Mouse (Mus musculus) ES-CJ7 (cell line): ENCODE data around the gene 1700088E04Rik.

Experiments
- DNase-seq: peaks from one replicate; pipeline ENCODE4 v3.0.0; 2011; ENCODE audit warnings: low read depth, low spot score

The 1700088E04Rik gene

DNA sequence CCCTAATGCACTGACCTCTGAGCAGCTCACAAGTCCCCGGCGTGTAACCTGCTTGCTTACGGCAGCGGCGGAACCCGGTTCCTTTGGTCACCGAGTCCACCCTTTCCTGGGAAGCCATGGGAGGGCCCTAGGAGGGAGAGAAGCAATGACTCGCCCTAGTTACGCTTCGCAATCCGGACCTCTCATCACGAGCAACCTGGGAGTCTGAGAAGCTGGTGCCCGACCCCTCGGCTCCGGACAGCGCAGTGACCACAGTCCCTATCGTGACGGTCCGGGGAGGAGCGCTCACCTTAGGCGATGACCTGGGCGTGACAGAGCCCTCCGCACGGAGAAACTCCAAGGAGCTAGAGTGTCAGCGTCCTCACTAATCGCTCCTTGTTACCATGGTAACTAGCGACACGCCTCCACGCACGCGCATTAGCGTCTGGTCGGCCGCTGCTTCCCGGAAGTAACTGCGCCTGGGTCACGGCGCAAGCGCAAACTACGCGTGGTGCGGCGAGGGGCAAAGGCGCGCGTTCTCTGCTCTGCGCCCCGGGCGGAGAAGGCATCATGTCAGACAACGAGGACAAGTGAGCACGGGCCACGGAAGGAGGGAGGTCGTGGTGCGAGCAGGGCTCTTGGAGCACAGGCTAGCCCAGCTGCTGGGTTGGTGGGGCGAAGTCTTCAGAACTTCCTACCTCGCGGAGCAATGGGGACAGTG is at the start of gene 1700088E04Rik, which contains the start of gene Polr2f:
TSS of gene 1700088E04Rik (minus strand) at position 388 of the 700 bp plus-strand sequence.
TSS of gene Polr2f (plus strand) at position 144 of the 700 bp plus-strand sequence.
- DNase-seq, result peak; percentile 97

DNA sequence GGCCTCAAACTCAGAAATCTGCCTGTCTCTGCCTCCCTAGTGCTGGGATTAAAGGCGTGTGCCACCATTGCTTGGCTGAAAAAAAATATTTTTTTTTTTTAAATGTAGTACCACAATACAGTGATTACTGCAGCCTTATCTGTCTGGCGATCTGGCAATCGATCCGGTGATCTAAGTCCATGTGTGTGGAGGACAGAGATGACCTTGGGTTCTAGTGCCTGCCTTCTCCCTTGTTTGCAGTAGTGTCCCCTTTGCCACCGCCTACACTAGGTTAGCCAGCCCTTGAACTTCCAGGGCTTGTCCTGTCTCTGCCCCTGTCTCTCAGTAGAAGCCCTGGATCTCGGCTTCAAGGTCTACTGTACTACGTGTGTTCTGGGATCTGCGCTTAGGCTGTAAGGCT is 46.8 kb upstream of the 1700088E04Rik start:
- DNase-seq, result no peak

DNA sequence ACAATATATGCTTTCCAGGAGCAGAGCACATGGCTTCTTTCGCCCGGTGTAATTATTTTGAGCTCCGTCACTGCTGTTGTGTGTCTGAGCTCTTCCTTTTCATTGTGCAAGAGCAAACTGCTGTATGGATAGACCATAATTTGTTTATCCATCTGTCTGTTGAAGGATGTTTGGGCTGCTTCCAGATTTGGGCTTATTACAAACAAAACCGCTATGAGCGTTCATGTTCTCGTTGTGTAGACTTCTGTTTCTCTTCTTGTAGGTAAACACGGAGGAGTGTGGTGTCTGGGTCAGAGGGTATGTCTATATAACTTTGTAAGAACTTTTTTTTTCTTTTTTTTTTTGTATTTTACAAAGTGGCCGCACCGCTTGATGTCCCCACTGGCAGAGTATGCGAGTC is 44.2 kb upstream of the 1700088E04Rik start:
- no peak for DNase-seq

DNA sequence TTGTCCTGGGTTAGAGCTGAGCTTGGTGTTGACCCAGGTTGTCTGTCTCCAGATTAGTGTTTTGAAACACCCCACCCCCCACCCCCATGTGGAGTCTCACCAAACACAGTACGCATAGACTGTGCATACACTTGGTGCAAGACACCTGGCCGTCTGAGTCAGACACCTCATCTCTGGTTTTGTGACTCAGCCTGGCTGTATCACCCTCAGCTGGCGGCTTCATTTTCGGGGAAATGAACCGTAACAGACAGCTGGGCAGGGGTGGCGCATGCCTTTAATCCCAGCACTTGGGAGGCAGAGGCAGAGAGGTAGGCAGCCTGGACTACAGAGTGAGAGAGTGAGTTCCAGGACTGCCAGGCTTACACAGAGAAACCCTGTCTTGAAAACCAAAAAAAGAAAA is 35.9 kb upstream of the 1700088E04Rik start:
- no peak for DNase-seq

DNA sequence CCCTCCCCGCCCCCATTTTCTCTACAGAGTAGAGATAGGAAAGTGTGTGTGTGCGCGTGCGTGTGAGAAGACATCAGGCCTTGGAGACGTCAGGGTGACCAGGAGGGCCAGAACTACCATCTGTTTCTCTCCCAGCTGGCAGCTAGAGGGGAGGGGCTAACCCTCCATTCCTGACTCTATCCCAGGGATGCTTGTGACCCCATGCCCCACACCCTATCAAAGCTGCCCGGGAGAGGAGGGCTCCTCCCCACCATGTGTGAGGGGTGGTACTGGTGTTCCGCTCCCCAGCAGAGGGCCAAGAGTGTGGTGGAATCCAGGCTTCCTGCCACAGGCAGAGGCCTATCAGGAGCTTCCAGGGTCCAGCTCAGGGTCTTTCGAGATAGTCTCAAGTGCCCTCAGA is 25.7 kb upstream of the 1700088E04Rik start:
- DNase-seq, result no peak

DNA sequence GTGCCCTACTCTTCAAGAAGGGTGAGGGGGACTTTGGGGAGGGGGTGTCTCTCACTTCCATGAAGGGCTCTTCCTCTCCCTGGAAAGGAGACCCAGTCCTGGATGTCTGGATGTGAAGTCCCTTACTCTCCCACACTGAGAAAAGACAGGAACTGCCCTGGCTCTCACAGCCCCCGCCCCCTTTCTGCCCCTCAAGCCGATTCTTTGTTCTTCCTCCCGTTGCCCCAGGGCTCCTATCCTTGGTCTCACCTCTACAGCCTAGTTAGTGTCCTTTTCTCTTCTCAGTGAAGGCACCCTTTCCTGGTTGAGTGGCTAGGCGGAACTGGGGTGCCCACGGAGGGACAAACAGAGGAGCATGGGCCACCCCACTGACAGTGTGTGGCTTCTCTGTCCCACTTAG is 24.1 kb upstream of the 1700088E04Rik start, which contains the start of gene Sox10:
TSS of gene Sox10 (minus strand) at position 101 of the 400 bp plus-strand sequence.
- no peak for DNase-seq

DNA sequence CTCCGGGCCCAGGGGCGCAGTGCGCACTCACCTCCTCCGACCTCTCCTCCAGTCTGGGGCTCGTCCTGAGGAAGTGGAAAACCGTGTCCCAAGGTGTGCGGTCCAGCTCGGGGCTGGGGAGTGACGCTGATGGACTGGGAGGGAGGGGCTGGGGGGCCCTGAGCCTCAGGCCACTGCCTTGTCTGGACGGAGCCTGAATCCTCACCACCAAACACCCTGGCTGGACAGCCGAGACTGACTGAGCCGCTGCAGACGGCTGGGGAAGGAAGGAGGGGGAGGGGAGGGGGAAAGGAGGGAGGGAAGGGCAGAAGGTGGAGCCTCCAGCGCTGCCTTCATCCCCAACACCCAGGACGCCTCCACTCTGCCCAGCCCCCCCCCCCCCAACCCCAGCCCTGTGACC is 23.2 kb upstream of the 1700088E04Rik start:
- DNase-seq, result no peak

DNA sequence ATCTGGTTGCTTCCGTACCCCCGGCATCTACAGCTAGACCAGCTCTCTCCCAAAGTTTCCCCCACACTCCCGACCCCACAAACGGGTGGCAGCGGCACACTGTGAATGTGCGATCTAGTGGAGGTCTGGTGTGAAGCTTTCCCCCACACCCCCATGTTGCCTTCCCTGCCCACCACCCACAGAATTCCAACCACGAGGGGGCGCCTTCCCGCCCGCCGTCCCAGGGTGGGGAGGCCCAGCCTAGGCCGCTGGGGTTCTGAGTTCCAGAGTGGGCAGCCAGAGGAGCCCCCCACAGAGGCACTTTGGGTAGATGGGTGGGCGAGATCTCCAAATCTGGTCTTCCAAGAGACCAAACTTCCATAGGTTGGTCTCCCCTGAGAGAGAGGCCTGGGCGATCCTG is 21.8 kb upstream of the 1700088E04Rik start:
- no peak for DNase-seq

DNA sequence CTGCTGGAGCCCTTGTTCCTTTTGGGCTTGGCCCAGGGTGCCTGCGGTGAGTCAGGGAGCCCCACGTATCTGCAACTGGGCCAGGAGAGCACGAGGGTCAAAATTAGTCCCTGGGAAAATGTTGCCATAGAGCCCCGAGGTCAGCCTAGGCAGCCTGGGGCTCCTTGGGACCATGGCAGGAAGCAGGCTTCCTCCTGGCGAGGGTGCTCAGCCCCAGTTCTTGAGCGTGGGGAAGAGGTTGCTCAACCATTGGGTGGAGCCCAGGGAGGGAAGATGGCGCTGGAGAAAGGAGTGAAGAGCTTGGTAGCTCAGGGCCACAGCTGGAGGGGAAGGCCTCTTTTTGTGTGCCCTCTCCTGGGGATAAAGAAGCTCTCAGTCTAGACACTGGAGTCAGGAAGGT is 21.2 kb upstream of the 1700088E04Rik start:
- DNase-seq, result no peak

DNA sequence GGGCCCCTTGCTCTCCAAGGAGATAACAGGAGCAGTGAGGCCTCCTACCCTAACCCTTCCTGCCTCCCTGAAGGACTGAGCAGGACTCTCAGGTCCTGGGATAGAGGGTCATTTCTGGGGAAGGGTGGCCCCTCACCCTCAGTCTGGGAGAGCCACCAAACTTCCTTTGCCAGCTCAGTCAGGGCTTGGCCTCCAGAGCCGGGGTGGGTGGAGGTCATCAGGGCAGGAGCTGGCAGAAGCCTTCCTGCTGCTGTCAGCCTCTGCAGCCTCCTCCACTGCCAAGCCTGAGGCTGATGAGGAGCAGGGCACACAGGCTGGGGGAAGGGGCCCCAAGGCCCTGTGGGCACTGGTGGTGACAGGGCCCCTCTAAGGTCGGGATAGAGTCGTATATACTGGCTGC is 14.5 kb upstream of the 1700088E04Rik start:
- DNase-seq, result no peak

DNA sequence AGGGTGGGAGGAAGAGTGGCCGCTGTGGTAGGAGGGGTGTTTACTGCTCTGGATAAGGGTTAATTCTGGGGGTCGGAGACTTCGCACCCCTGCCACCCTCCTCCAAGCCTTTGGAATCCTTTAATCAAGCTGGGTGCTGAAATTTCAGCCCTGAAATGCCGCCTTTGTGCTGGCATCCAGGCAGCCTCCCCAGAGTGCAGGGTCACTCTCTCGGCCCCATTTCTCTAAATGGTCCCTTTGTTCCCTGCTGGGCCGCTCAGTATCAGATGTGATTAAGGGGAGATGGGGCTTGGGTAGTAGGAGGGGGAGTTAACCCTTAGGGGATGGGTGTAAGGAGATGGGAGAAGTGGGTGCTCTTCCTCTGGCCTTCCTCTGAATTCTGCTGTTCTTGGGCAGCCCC is 11.7 kb upstream of the 1700088E04Rik start:
- DNase-seq, result no peak

DNA sequence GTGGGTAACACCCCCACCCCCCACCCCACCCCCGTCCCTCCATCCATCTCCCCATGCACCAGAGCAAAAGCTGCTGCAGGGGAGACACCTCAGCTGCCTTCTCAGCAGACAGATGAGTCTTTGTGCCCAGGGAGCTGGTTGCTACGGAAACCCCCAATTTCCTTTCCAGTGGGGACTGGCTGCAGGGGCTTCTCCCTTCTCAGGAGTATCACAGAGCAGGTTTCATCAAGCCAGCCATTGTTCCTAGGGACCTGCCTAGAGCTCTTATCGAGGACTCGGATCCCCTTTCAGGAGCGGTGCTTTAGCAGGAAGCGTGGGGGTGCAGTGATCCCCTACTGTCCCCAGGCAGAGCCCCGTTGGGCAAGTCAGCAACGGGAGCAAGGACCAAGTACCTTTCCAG is 10.8 kb upstream of the 1700088E04Rik start:
- no peak for DNase-seq

DNA sequence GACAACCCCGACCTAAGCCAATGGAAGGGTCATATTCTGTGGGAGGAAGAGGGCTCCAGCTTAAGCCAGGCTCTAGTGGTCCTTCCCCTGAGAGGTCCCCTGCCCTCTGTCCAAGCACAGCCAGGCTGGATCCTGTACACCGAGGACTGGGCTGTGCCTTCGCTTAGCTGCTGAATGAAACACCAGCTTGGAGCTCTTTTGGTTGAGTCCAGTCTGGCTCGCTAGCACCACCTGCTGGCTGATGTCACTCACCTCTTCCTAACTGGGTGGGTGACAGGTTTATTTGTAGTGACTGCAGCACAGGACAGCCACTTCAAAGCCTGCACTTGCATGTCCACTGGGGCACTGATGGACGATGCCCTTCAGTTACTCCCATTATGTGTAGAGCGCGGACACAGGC is 7.5 kb upstream of the 1700088E04Rik start:
- DNase-seq, result peak; percentile 85

DNA sequence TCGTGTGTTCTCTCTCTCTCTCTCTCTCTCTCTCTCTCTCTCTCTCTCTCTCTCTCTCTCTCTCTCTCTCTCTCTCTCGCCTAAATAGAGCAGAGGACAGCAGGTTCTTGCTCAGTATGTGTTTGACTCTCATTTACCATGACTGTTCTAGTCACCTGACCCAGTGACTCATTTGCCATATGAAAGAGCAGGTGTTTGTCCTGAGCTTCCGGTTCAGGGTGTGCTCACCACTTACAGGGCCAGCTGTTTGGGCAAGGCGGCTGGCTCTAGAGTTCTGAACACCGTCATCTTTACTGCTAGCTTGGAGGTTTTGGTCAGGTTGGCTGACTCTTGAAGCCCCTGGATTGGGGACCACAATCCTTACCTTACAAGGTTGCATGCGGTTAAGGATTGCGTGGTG is 4.5 kb upstream of the 1700088E04Rik start:
- DNase-seq, result no peak

DNA sequence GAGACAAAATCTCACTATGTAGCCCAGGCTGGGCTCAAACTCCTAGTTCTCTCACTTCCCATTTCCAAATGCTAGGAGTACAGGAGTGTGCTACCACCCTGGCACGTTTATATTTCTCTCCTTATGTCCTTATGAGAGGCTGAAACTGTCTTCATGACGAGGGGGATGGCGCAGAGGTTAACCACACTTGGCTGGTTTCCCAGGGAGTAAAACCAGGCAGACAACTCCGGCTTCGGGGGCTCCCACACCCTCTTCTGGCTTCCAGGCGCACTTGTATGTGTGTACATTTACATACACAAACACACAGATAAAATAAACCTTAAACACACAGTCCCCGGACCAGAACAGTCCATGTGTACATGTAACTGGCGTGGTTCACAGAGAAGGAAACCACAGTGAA is 3.0 kb upstream of the 1700088E04Rik start:
- no peak for DNase-seq

DNA sequence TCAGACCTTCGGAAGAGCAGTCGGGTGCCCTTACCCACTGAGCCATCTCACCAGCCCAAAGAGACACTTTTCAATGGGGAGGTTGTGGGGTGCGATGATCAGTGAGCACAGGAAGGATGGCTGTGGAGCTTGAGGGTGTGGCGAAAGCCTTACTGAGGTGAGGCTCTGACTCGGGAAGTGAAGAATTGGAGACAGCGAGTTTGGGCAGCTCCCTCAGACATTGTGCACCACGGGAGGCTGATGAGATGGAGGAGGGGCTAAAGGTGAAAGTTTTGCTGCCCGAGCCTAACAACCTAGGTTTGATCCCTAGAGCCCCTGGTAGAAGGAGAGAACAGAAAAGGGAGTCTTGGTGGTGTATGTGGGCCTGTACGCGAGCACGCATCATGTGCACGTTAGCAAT is 2.3 kb upstream of the 1700088E04Rik start:
- peak; percentile 81 for DNase-seq

DNA sequence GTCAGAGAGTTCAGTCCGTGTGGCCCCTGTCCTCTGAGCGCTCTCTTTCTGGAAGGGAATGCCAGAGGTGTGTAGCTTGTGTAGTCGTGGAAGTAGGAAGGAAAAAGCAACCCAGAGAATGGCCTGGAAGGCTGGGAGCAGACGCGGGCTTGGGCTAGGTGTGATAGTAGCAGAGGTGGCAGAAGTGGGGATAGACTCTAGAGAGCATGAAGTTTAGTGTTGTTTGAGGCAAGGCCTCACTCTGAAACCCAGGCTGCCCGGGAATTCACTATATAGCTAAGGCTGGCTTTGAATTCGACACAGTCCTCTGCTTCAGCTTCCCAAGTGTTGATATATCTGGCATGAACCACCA is 489 bp upstream of the 1700088E04Rik start:
- DNase-seq, result no peak

DNA sequence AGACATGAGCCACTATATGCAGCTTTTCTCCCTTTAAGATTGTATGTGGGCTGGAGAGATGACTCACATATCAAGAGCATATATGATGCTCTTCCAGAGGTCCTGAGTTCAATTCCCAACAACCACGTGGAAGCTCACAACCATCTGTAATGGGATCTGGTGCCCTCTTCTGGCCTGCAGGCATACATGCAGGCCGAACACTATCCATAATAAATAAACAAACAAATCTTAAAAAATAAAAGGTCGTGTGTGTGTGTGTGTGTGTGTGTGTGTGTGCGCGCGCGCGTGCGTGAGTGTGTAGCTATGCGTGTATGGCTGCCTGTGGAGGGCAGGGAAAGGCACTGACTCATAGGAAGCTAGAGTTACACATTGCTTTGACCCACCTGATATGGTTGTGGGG is 1.4 kb downstream of the 1700088E04Rik start:
- peak; percentile 46 for DNase-seq

DNA sequence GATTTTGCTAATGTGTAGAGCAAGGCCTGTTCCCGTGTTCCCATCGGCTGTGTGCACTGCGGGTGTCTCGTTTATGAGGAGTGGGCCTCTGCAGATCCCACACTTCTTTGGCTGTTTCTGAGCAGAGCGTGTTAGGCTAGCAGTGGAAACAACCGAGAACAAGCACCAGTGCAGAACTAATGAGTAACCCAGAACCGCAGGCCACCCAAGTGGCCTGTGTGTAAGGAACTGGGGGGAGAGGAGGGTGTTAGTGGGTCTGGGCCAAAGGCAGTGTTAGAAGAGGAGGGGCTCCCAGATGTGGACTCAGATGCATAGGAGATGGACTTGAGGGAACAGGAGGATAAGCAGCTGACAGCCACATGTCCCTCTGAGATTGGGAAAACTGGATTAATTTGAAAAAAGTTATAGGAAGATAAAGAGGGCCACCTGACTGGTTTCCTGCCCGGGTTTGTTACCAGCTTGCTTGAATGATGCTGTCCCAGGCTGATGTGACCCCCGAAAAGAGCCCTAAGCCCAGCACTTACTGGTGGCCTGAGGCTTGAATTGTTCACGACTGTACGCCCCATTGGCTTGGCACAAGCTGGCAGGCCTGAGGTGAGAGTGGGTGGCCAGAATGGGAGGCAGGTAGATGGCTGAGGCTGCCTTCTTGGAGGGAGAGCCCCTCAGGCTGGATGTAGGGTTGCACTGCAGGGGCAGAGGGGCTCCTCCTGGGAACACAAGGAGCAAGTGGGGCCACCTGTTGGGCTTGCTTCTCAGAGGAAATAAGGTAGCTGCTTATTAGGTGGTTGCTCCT is 5.1 kb downstream of the 1700088E04Rik start:
- DNase-seq, result no peak

DNA sequence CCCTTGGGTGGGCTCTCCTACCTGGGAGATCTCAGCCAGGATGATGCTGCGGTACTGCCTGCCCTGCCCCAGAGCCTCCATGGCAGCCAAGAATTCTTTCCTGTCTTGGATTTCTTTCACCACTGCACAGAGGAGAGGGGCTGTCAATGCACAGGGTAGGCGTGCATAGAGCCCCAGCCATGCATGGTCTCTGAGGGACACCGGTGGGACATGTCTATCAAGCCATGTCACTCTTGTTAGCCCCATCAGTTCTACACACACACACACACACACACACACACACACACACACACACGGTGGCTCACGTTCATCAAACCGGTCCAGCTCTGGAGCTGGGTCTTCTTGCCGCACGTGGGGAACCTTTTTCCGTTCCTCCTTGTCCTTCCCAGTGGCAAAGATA is 5.7 kb downstream of the 1700088E04Rik start:
- no peak for DNase-seq

DNA sequence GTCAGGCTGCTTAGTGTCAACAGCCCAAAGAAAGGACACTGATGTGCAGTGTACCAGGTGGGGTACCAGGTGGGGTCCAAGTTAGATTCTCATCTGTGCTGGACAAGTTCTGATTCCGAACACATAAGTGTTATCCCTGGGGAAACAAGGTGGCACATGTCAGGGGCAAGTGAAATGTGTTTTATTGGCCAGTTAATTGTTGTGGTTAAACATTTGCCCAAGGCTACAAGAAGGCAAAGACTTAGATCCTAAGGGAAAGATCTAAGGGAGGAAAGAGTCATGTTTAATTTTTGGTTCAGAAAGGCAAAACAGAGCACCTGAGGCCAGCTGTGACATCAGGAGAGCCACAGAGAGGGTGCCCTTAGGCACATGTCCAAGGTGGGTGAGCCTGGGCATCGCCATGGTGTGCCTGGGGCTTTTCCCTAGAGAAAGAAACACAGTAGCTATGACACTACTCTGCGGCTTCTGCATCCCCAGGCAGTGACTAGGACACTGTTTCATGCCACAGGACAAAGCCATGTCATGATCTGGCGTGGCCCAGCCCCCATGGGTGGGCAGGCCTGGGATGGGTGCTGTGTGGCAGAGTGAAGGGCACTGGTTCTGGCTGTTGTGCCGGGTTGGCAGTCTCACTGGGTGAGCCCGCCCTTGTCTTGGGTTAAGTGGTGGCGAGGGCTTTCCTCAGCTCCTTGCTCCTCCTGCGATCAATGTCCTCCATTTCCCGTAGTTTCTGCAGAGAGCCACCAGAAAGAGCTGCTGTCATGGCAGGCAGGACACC is 6.4 kb downstream of the 1700088E04Rik start:
- DNase-seq, result no peak

DNA sequence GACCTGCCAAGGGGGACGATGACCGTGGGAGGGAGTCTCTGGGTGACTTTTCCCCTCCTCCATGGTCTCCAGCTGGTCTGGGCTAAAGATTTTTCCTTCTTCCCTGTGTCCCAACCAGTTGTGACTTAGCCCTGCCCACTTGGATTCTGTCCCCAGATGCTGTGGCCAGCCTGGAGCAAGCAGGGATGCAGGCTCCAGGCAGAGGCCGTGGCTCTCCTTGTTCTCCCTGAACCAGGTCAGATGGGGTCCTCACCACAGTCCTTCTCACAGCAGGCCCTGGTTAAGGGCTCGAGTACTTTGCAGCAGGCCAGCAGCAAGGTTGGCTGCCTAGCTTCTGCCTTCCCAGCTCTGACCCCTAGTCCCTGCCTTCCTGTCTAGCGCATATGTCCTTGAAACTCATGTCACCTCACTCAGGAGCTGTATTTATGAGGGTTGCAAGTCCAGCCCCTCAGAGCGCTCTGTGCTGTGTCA is 7.8 kb downstream of the 1700088E04Rik start:
- DNase-seq, result no peak
